ENCODE assay signal across 32 mouse cellular contexts in the genomic region with DNA sequence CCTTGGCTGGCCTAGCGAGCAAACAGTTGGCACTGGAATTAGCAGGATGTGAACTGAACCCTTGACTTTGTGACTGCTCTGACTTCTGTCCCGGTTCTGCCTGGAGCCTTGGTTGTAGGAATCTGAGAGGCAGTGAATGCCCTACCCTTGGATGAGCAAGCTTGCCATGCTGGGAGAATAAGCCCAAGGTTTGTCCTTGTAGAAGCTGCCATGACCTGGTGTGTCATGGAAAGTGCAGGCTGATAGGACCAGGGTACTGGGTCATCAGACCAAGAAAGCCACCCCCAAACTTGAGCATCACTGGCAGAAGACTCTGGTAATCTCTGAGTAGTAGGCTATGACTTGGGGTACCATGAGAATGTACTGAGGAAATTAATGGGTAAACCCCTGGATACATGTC. TPM values are rescaled to one million over a fixed set of nuclear protein-coding genes. Genes with fewer than 3 reads are reported as not detected.
"Had no signal": no experiment of that assay in that cellular context is flagged by ENCODE, and none has a peak within 500 bp of the region (broad histone marks: within the 10 kb centered on the region; RNA-seq: fewer than 3 reads in every experiment).

No protein-coding gene starts in this region.

- DNase-seq: heart, postnatal 10 days; heart, postnatal 14 days; heart, postnatal 36 days; heart, postnatal 4 days; kidney, adult 11 months; kidney, adult 18-20 months; kidney, adult 2 months; kidney, adult 8-10 months; kidney, adult 9 months; kidney, postnatal 10 days; kidney, postnatal 14 days; kidney, postnatal 36 days; kidney, postnatal 4 days; layer of hippocampus, adult 9-11 months; layer of hippocampus, postnatal 36 days had no signal

RNA-seq across cellular contexts. Expression of a gene that starts 5.2 kb away (rescaled TPM):
- total RNA-seq: heart, postnatal 10 days; heart, postnatal 14 days; heart, postnatal 25 days; heart, postnatal 36 days; heart, postnatal 4 days; hematopoietic stem cell, adult 5-6 weeks; layer of hippocampus, adult 18-20 months; layer of hippocampus, adult 2 months; layer of hippocampus, postnatal 25 days; layer of hippocampus, postnatal 36 days; left cerebral cortex, adult 18-20 months had no signal
- polyA plus RNA-seq: heart, embryonic 12.5 days; heart, embryonic 14.5 days; heart, embryonic 15.5 days; heart, embryonic 16.5 days; heart, postnatal 0 days; hindbrain, embryonic 10.5 days; hindbrain, embryonic 12.5 days; inflammation-experienced regulatory T-cells, adult 6 months; kidney, embryonic 15.5 days; kidney, embryonic 16.5 days had no signal

RNA-seq across cellular contexts. Expression of a gene that starts 16.3 kb away (rescaled TPM):
- total RNA-seq: heart, postnatal 10 days; heart, postnatal 14 days; heart, postnatal 25 days; heart, postnatal 36 days; heart, postnatal 4 days; hematopoietic stem cell, adult 5-6 weeks; layer of hippocampus, adult 18-20 months had no signal
- polyA plus RNA-seq: hindbrain, embryonic 11.5 days; inflammation-experienced regulatory T-cells, adult 6 months had no signal
